Mouse (Mus musculus): Measurements from ENCODE around the gene Drg2. TPM values are rescaled to one million over a fixed set of nuclear protein-coding genes. Genes with fewer than 3 reads are reported as not detected.

Gene Drg2
- polyA plus RNA-seq, 1 experiment from 2014 or later, result 113 TPM

DNA sequence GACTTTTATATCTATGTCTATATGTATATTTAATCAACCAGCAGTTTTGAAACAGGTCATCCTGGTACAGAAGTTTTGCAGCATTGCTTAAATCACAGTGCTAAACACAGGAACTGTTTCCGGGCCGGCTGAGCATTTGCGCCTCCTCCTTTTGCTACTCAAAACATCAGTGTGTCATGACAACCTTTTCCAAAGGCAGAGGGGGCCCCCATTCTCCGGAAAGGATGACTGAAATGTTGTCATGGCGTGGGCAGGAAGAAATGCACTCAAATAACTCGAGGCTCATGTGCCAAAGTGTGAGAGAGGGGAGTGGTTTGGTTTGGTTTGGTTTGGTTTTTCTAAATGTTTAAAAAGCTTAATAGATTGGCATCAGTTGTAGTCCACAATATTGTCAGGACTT is 11.5 kb upstream of the Drg2 start:
- 90% methylated on average over 6 of the region's 6 CpGs for WGBS
- no peaks in the 10 kb centered on the region for H3K36me3 ChIP-seq (ENCODE audit: control insufficient read depth, insufficient read depth, low read length)
- ATAC-seq (ENCODE audit: low FRiP score), result no peak

DNA sequence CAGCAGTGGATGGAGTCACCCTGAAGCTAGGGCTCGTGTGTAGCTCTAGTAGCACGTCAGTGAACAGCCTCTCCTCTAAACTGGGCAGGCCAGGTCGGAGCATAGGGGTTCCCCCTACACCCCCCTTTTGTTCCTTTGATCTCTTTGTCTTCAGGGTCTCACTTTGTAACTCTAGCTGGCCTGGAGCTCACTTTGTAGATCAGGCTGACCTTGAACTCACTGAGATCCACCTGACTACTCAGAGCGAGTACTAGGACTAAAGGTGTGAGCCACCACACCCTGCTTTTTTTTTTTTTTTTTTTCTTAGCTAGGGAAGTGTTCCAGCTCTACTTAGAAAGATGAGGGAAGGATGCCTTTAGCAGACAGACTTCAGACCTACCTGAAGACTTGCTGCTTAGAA is 10.4 kb upstream of the Drg2 start:
- DNase-seq (ENCODE audit: low spot score) (no peak), ATAC-seq (ENCODE audit: low FRiP score) (no peak)
- Histone ChIP-seq H3K27ac (ENCODE audit: low read depth, low read length) (no peak overlapping the region), H3K27me3 (ENCODE audit: control insufficient read depth, insufficient read depth, low read length) (no peaks in the 10 kb centered on the region), H3K4me1 (replicated peaks; ENCODE audit: control insufficient read depth, insufficient read depth, low read length) (no peaks in the 10 kb centered on the region), H3K4me2 (replicated peaks; ENCODE audit: low read depth, low read length) (no peak overlapping the region), H3K36me3 (ENCODE audit: control insufficient read depth, insufficient read depth, low read length) (no peaks in the 10 kb centered on the region), H3K9me3 (ENCODE audit: control insufficient read depth, low read length) (no peaks in the 10 kb centered on the region), H3K4me3 (ENCODE audit: low read depth, low read length) (no peak overlapping the region), H3K9ac (ENCODE audit: low read depth, low read length) (no peak overlapping the region)
- WGBS, result 82% methylated on average over 4 of the region's 4 CpGs

More for the DNA sequence above, 11.5 kb upstream of the Drg2 start:
- DNase-seq (ENCODE audit: low spot score), result no peak
- no peak overlapping the region for H3K4me3 ChIP-seq (ENCODE audit: low read depth, low read length)
- no peaks in the 10 kb centered on the region for H3K27me3 ChIP-seq (ENCODE audit: control insufficient read depth, insufficient read depth, low read length)
- no peaks in the 10 kb centered on the region for H3K9me3 ChIP-seq (ENCODE audit: control insufficient read depth, low read length)
- H3K4me2 ChIP-seq (replicated peaks; ENCODE audit: low read depth, low read length), result no peak overlapping the region
- no peaks in the 10 kb centered on the region for H3K4me1 ChIP-seq (replicated peaks; ENCODE audit: control insufficient read depth, insufficient read depth, low read length)
- no peak overlapping the region for H3K27ac ChIP-seq (ENCODE audit: low read depth, low read length)
- no peak overlapping the region for H3K9ac ChIP-seq (ENCODE audit: low read depth, low read length)

DNA sequence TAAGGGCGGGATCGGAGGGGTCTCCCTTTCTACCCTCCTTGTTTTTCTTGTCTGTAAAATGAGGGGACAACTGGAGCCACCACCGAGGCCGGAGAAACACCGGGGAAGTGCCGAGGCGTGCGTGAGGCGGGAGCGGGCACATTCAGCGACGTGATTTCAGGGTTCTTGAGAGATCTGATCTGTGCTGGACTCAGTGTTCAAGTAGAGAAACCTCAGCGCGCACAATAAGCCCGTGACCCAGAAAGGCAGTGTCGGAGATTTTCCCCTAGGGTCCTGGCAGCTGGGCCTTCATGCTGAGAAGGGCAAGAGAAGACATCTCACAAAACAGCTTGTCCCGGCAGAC is 325 bp downstream of the Drg2 start:
- Histone ChIP-seq H3K4me2 (replicated peaks; ENCODE audit: low read depth, low read length) (peak overlapping the region; percentile 58), H3K4me3 (ENCODE audit: low read depth, low read length) (peak overlapping the region; percentile 69), H3K9me3 (ENCODE audit: control insufficient read depth, low read length) (no peaks in the 10 kb centered on the region), H3K36me3 (ENCODE audit: control insufficient read depth, insufficient read depth, low read length) (no peaks in the 10 kb centered on the region), H3K27me3 (ENCODE audit: control insufficient read depth, insufficient read depth, low read length) (no peaks in the 10 kb centered on the region), H3K4me1 (replicated peaks; ENCODE audit: control insufficient read depth, insufficient read depth, low read length) (peaks cover 4% of the 10 kb centered on the region), H3K9ac (ENCODE audit: low read depth, low read length) (peak overlapping the region; percentile 72), H3K27ac (ENCODE audit: low read depth, low read length) (peak overlapping the region; percentile 31; the same call in 1 of the 2 replicates)
- DNase-seq (ENCODE audit: low spot score) (no peak), ATAC-seq (ENCODE audit: low FRiP score) (peak; percentile 14; the same call in 1 of the 2 replicates)
- WGBS, result 1% methylated on average over 17 of the region's 17 CpGs

DNA sequence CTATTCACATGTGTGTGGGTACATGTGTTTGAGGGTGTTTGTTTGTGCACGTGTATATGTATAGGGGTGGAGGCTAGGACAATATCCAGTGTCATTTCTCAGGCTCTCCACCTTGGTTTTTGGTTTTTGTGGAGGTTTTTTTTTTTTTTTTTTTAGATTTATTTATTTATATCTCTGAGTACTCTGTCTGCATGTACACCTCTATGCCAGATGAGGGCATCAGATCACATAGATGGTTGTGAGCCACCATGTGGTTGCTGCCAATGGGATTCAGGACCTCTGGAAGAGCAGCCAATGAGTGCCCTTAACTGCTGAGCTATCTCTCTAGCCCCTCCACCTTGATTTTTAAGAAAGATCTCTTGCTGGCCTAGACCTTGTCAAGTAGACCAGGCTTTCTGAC is 3.6 kb downstream of the Drg2 start:
- H3K36me3 ChIP-seq (ENCODE audit: control insufficient read depth, insufficient read depth, low read length), result peaks cover 11% of the 10 kb centered on the region; the same call in 1 of the 2 replicates
- no peak for DNase-seq (ENCODE audit: low spot score)
- 95% methylated on average over 1 of the region's 1 CpGs for WGBS

DNA sequence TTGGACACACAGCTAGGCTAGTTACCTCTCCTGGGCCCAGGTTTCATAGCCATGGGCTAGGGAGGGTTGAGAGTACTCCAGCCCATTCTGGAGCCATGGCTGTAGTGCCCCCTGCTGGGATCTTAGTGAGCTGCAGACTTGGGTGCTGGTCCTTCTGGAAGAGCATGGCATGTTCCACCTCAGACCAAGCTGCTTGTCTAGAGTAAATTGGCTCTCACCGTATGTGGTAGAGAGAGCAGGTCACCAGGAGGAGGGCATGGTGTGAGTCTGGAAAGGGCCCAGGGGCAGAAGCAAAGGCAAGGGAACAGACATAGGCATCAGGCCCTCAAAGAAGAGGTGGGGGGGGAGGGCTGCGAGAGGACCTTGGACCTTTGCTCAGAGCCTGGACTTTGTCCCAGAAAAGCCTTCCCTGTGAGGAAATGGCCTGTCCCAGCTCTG is 11.6 kb downstream of the Drg2 start:
- Histone ChIP-seq H3K27me3 (ENCODE audit: control insufficient read depth, insufficient read depth, low read length) (no peaks in the 10 kb centered on the region), H3K9me3 (ENCODE audit: control insufficient read depth, low read length) (no peaks in the 10 kb centered on the region), H3K9ac (ENCODE audit: low read depth, low read length) (no peak overlapping the region), H3K4me3 (ENCODE audit: low read depth, low read length) (no peak overlapping the region), H3K4me1 (replicated peaks; ENCODE audit: control insufficient read depth, insufficient read depth, low read length) (no peaks in the 10 kb centered on the region), H3K36me3 (ENCODE audit: control insufficient read depth, insufficient read depth, low read length) (peaks cover 11% of the 10 kb centered on the region; the same call in 1 of the 2 replicates), H3K27ac (ENCODE audit: low read depth, low read length) (no peak overlapping the region), H3K4me2 (replicated peaks; ENCODE audit: low read depth, low read length) (no peak overlapping the region)
- ATAC-seq (ENCODE audit: low FRiP score) (no peak), DNase-seq (ENCODE audit: low spot score) (peak; percentile 64)
- 100% methylated on average over 2 of the region's 2 CpGs for WGBS

More for the DNA sequence above, 3.6 kb downstream of the Drg2 start:
- Histone ChIP-seq H3K9me3 (ENCODE audit: control insufficient read depth, low read length) (no peaks in the 10 kb centered on the region), H3K4me1 (replicated peaks; ENCODE audit: control insufficient read depth, insufficient read depth, low read length) (peaks cover 4% of the 10 kb centered on the region), H3K4me2 (replicated peaks; ENCODE audit: low read depth, low read length) (no peak overlapping the region), H3K4me3 (ENCODE audit: low read depth, low read length) (no peak overlapping the region), H3K9ac (ENCODE audit: low read depth, low read length) (no peak overlapping the region), H3K27me3 (ENCODE audit: control insufficient read depth, insufficient read depth, low read length) (no peaks in the 10 kb centered on the region), H3K27ac (ENCODE audit: low read depth, low read length) (no peak overlapping the region)
- no peak for ATAC-seq (ENCODE audit: low FRiP score)

DNA sequence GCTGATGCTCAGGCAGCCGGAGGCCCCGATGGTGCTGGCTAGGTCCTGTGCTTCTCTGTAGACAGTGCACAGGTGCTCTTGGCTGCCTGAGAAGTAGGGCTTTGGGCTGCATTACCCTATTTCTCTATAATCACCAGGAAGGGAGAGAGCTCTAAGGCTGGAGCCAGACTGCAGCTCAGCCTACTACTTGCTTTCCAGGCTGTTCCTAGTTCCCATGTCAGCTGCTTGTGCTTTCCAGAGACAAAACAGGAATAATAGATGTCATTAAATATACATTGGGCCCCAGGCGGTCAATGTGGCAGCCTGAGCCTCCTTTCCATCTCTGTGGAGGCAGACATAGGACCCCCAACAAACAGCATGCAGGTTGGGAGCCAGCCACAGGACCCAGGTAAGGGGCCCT is 14.6 kb downstream of the Drg2 start, which contains the start of gene Myo15:
Gene Myo15 (plus strand): TSS at position 301 of the 400 bp plus-strand sequence.
- WGBS, result 95% methylated on average over 3 of the region's 3 CpGs
- ATAC-seq (ENCODE audit: low FRiP score) (no peak), DNase-seq (ENCODE audit: low spot score) (no peak)
- H3K9me3 ChIP-seq (ENCODE audit: control insufficient read depth, low read length), result no peaks in the 10 kb centered on the region
- H3K4me2 ChIP-seq (replicated peaks; ENCODE audit: low read depth, low read length), result no peak within 1 kb of the TSS
- peaks cover 2% of the 10 kb centered on the region; the same call in 1 of the 2 replicates for H3K36me3 ChIP-seq (ENCODE audit: control insufficient read depth, insufficient read depth, low read length)
- H3K27me3 ChIP-seq (ENCODE audit: control insufficient read depth, insufficient read depth, low read length), result no peaks in the 10 kb centered on the region
- H3K4me1 ChIP-seq (replicated peaks; ENCODE audit: control insufficient read depth, insufficient read depth, low read length), result no peaks in the 10 kb centered on the region
- no peak within 1 kb of the TSS for H3K27ac ChIP-seq (ENCODE audit: low read depth, low read length)
- no peak within 1 kb of the TSS for H3K4me3 ChIP-seq (ENCODE audit: low read depth, low read length)
- no peak within 1 kb of the TSS for H3K9ac ChIP-seq (ENCODE audit: low read depth, low read length)

DNA sequence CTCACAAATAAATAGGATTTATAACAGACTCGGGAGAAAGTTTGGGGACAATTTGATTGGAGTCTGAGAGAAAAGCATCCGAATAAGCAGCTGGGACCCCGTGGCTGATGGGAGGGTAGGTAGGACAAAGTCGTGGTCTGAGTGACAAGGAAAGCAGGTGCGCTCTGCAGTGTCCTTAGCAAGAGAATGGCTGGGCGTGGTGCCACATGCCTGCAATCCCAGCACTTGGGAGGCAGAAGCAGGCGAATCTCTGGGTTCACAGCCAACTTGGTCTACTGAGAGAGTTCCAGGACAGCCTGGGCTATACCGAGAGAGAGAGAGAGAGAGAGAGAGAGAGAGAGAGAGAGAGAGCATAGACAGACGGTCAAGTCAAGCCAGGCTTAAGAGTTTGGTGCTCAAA is 16.4 kb downstream of the Drg2 start:
- Histone ChIP-seq H3K27me3 (ENCODE audit: control insufficient read depth, insufficient read depth, low read length) (no peaks in the 10 kb centered on the region), H3K4me2 (replicated peaks; ENCODE audit: low read depth, low read length) (no peak overlapping the region), H3K4me3 (ENCODE audit: low read depth, low read length) (no peak overlapping the region), H3K36me3 (ENCODE audit: control insufficient read depth, insufficient read depth, low read length) (peaks cover 2% of the 10 kb centered on the region; the same call in 1 of the 2 replicates), H3K9ac (ENCODE audit: low read depth, low read length) (no peak overlapping the region), H3K9me3 (ENCODE audit: control insufficient read depth, low read length) (no peaks in the 10 kb centered on the region), H3K27ac (ENCODE audit: low read depth, low read length) (no peak overlapping the region), H3K4me1 (replicated peaks; ENCODE audit: control insufficient read depth, insufficient read depth, low read length) (no peaks in the 10 kb centered on the region)
- ATAC-seq (ENCODE audit: low FRiP score), result no peak
- 83% methylated on average over 9 of the region's 9 CpGs for WGBS
- no peak for DNase-seq (ENCODE audit: low spot score)

DNA sequence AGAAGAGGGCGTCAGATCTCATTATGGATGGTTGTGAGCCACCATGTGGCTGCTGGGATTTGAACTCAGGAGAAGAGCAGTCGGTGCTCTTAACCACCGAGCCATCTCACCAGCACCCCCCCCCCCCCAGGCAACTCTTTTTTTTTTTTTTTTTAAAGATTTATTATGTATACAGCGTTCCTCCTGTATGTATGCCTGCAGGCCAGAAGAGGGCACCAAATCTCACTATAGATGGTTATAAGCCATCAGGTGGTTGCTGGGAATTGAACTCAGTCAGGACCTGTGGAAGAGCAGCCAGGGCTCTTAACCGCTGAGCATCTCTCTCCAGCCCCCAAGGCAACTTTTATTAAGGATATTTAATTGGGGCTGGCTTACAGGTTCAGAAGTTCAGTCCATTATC is 20.1 kb downstream of the Drg2 start:
- H3K4me2 ChIP-seq (replicated peaks; ENCODE audit: low read depth, low read length), result no peak overlapping the region
- no peak overlapping the region for H3K27ac ChIP-seq (ENCODE audit: low read depth, low read length)
- no peaks in the 10 kb centered on the region for H3K27me3 ChIP-seq (ENCODE audit: control insufficient read depth, insufficient read depth, low read length)
- ATAC-seq (ENCODE audit: low FRiP score) (no peak), DNase-seq (ENCODE audit: low spot score) (no peak)
- no peaks in the 10 kb centered on the region for H3K36me3 ChIP-seq (ENCODE audit: control insufficient read depth, insufficient read depth, low read length)
- H3K9ac ChIP-seq (ENCODE audit: low read depth, low read length), result no peak overlapping the region
- H3K4me1 ChIP-seq (replicated peaks; ENCODE audit: control insufficient read depth, insufficient read depth, low read length), result no peaks in the 10 kb centered on the region
- no peaks in the 10 kb centered on the region for H3K9me3 ChIP-seq (ENCODE audit: control insufficient read depth, low read length)
- 82% methylated on average over 5 of the region's 5 CpGs for WGBS
- H3K4me3 ChIP-seq (ENCODE audit: low read depth, low read length), result no peak overlapping the region

DNA sequence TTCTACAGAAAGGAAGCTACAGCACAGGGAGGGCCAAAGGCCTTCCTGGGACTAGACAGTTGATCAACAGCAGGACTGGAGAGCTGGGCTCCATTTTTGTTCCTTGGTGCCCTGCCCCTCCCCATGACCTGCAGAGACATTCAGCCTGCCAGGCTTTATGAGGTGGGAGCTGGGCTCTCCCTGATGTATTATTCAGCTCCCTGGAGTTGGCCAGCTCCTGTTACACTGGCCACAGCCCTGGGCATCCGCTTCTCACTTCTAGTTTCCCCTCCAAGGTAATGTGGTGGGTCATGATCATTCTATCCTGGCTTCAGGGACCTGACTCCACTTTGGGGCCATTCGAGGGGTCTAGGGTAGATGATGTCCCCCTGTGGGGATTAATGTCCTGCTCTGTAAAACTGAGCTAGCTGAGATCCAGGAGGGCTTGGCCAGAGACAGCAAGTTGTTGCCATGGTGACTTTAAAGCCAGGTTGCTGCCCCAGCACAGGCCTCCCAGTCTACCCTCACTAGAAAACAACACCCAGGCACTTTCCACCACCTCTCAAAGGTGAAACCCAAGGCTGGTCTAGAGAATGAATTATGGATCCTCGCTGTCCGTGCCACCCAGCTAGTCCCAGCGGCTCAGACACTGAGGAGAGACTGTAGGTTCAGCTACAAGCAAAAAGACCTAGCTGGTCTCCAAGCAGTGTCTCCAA is 21.4 kb downstream of the Drg2 start:
- DNase-seq (ENCODE audit: low spot score), result no peak
- Histone ChIP-seq H3K27ac (ENCODE audit: low read depth, low read length) (no peak overlapping the region), H3K36me3 (ENCODE audit: control insufficient read depth, insufficient read depth, low read length) (no peaks in the 10 kb centered on the region), H3K4me1 (replicated peaks; ENCODE audit: control insufficient read depth, insufficient read depth, low read length) (no peaks in the 10 kb centered on the region), H3K9ac (ENCODE audit: low read depth, low read length) (no peak overlapping the region), H3K9me3 (ENCODE audit: control insufficient read depth, low read length) (no peaks in the 10 kb centered on the region), H3K27me3 (ENCODE audit: control insufficient read depth, insufficient read depth, low read length) (no peaks in the 10 kb centered on the region), H3K4me2 (replicated peaks; ENCODE audit: low read depth, low read length) (no peak overlapping the region), H3K4me3 (ENCODE audit: low read depth, low read length) (no peak overlapping the region)
- ATAC-seq (ENCODE audit: low FRiP score), result no peak
- 91% methylated on average over 5 of the region's 5 CpGs for WGBS

Data from hindbrain, embryonic 11.5 days (tissue).